14 mouse cellular contexts compared by ENCODE assay signal in the genomic region with DNA sequence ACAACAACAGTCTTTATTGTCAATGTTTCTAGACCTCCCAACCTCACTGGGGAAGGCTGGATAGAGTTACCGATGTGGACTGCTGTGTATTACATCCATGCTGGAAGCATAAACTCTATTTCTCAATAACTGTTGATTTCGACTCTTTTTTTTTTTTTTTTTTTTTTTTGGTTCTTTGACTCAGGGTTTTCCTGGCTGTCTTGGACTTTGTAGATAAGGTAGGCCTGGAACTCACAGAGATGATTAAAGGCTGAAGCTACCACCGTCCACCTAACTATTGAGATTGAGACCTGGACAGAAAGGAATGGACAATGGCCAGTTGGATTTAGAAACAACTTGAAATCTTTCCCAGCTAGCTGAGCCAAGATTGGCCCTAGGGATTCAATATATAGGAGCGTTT. TPM values are rescaled to one million over a fixed set of nuclear protein-coding genes. Genes with fewer than 3 reads are reported as not detected.
DNase-seq lines count a peak whose midpoint lies in the region; ATAC-seq and TF ChIP-seq lines count a peak whose summit lies in the region.
"Had no signal": no experiment of that assay in that cellular context is flagged by ENCODE, and none has a peak within 500 bp of the region (broad histone marks: within the 10 kb centered on the region; RNA-seq: fewer than 3 reads in every experiment).

No protein-coding gene starts in this region.

- no peak for DNase-seq in stomach, postnatal 0 days (ENCODE audit: low spot score)
- no peak for DNase-seq in urinary bladder, adult 2 months (ENCODE audit: low spot score)
- DNase-seq in cerebellum, adult 11-12 months, result no peak
- DNase-seq: cerebellum, adult 8-10 months; embryo, embryonic 11 days; heart, postnatal 14 days; lung, postnatal 14 days had no signal

- no peak for ATAC-seq in intestine, postnatal 0 days
- no peak for ATAC-seq in intestine, embryonic 16.5 days
- no peak for ATAC-seq in stomach, embryonic 15.5 days (ENCODE audit: insufficient read depth, low FRiP score, low read depth)
- ATAC-seq in stomach, postnatal 0 days (ENCODE audit: low FRiP score, low TSS enrichment), result no peak

- no peak overlapping the region; the same call in 1 of the 2 replicates for H3K27ac ChIP-seq in intestine, postnatal 0 days (ENCODE audit: low read depth, low read length)
- H3K27ac ChIP-seq in intestine, embryonic 16.5 days (ENCODE audit: low read length), result no peak overlapping the region
- no peak overlapping the region for H3K27ac ChIP-seq in stomach, embryonic 15.5 days
- no peak overlapping the region for H3K27ac ChIP-seq in stomach, postnatal 0 days (replicated peaks)
- H3K27ac ChIP-seq: midbrain, embryonic 12.5 days had no signal

- no peak overlapping the region for H3K9ac ChIP-seq in intestine, postnatal 0 days (ENCODE audit: low read depth, low read length)
- no peak overlapping the region for H3K9ac ChIP-seq in intestine, embryonic 16.5 days (ENCODE audit: low read depth, low read length)
- H3K9ac ChIP-seq in stomach, embryonic 15.5 days, result no peak overlapping the region
- no peak overlapping the region for H3K9ac ChIP-seq in stomach, postnatal 0 days (ENCODE audit: low read length)
- H3K9ac ChIP-seq: midbrain, embryonic 12.5 days had no signal

- no peaks in the 10 kb centered on the region for H3K27me3 ChIP-seq in intestine, postnatal 0 days (replicated peaks; ENCODE audit: control insufficient read depth, insufficient read depth, low read length)
- no peaks in the 10 kb centered on the region for H3K27me3 ChIP-seq in intestine, embryonic 16.5 days (replicated peaks; ENCODE audit: control insufficient read depth, insufficient read depth, low read length)
- H3K27me3 ChIP-seq in stomach, embryonic 15.5 days (replicated peaks), result no peaks in the 10 kb centered on the region
- H3K27me3 ChIP-seq in stomach, postnatal 0 days (ENCODE audit: control insufficient read depth, insufficient read depth, low read length), result no peaks in the 10 kb centered on the region
- H3K27me3 ChIP-seq in erythroblast, embryonic 14.5 days (ENCODE audit: control insufficient read depth), result no peaks in the 10 kb centered on the region
- H3K27me3 ChIP-seq: forebrain, embryonic 12.5 days; midbrain, embryonic 12.5 days; neural tube, embryonic 15.5 days had no signal

- no peak for TF ChIP-seq EP300 in stomach, postnatal 0 days (optimal IDR thresholded peaks at IDR 0.05)

- no peaks in the 10 kb centered on the region for H3K9me3 ChIP-seq in intestine, postnatal 0 days (ENCODE audit: control insufficient read depth)
- H3K9me3 ChIP-seq in intestine, embryonic 16.5 days (ENCODE audit: control insufficient read depth, low read length), result no peaks in the 10 kb centered on the region
- H3K9me3 ChIP-seq in stomach, embryonic 15.5 days, result no peaks in the 10 kb centered on the region
- H3K9me3 ChIP-seq in stomach, postnatal 0 days (ENCODE audit: control insufficient read depth, low read length), result no peaks in the 10 kb centered on the region
- H3K9me3 ChIP-seq in erythroblast, embryonic 14.5 days (ENCODE audit: control insufficient read depth, low read length), result peaks cover 11% of the 10 kb centered on the region
- H3K9me3 ChIP-seq: forebrain, embryonic 12.5 days; midbrain, embryonic 12.5 days; neural tube, embryonic 15.5 days had no signal

- H3K4me1 ChIP-seq in intestine, postnatal 0 days (replicated peaks; ENCODE audit: control insufficient read depth, insufficient read depth, low read length), result no peaks in the 10 kb centered on the region
- peaks cover 9% of the 10 kb centered on the region for H3K4me1 ChIP-seq in intestine, embryonic 16.5 days (ENCODE audit: control insufficient read depth, insufficient read depth, low read length)
- peaks cover 16% of the 10 kb centered on the region for H3K4me1 ChIP-seq in stomach, embryonic 15.5 days
- no peaks in the 10 kb centered on the region for H3K4me1 ChIP-seq in stomach, postnatal 0 days (replicated peaks; ENCODE audit: control insufficient read depth, insufficient read depth)
- peaks cover 78% of the 10 kb centered on the region for H3K4me1 ChIP-seq in erythroblast, embryonic 14.5 days (ENCODE audit: control insufficient read depth)

- WGBS in intestine, postnatal 0 days, result 86% methylated on average over 4 of the region's 4 CpGs
- 90% methylated on average over 4 of the region's 4 CpGs for WGBS in intestine, embryonic 16.5 days
- 88% methylated on average over 4 of the region's 4 CpGs for WGBS in stomach, embryonic 15.5 days
- WGBS in stomach, postnatal 0 days, result 95% methylated on average over 4 of the region's 4 CpGs

- no peak overlapping the region for H3K4me3 ChIP-seq in intestine, postnatal 0 days (ENCODE audit: low read depth, low read length)
- H3K4me3 ChIP-seq in intestine, embryonic 16.5 days (ENCODE audit: low read length), result no peak overlapping the region
- H3K4me3 ChIP-seq in stomach, embryonic 15.5 days (replicated peaks), result no peak overlapping the region
- no peak overlapping the region for H3K4me3 ChIP-seq in stomach, postnatal 0 days (ENCODE audit: low read depth, low read length)
- H3K4me3 ChIP-seq in erythroblast, embryonic 14.5 days (replicated peaks), result peak overlapping the region; percentile 79

- TF ChIP-seq CTCF in intestine, postnatal 0 days (IDR thresholded peaks at IDR 0.05; ENCODE audit: low read depth), result no peak
- TF ChIP-seq CTCF in stomach, postnatal 0 days (IDR thresholded peaks at IDR 0.05; ENCODE audit: low read depth), result no peak

- H3K36me3 ChIP-seq in intestine, postnatal 0 days (ENCODE audit: control insufficient read depth, insufficient read depth), result peaks cover 22% of the 10 kb centered on the region
- peaks cover 2% of the 10 kb centered on the region; the same call in 1 of the 2 replicates for H3K36me3 ChIP-seq in intestine, embryonic 16.5 days (ENCODE audit: control insufficient read depth, insufficient read depth, low read length)
- peaks cover 15% of the 10 kb centered on the region; the same call in 1 of the 2 replicates for H3K36me3 ChIP-seq in stomach, embryonic 15.5 days
- H3K36me3 ChIP-seq in stomach, postnatal 0 days (ENCODE audit: control insufficient read depth, insufficient read depth, low read length), result peaks cover 10% of the 10 kb centered on the region
- H3K36me3 ChIP-seq in erythroblast, embryonic 14.5 days (ENCODE audit: control insufficient read depth), result peaks cover 49% of the 10 kb centered on the region

- peak overlapping the region; percentile 77; the same call in 1 of the 2 replicates for H3K4me2 ChIP-seq in intestine, postnatal 0 days (replicated peaks; ENCODE audit: low read depth)
- no peak overlapping the region for H3K4me2 ChIP-seq in intestine, embryonic 16.5 days (ENCODE audit: low read depth, low read length)
- peak overlapping the region; percentile 39; the same call in 1 of the 2 replicates for H3K4me2 ChIP-seq in stomach, embryonic 15.5 days
- H3K4me2 ChIP-seq in stomach, postnatal 0 days (replicated peaks; ENCODE audit: low read depth), result no peak overlapping the region

RNA-seq across cellular contexts. Expression of gene Srsf5, which starts 1.1 kb away (rescaled TPM):
- 261 and 328 TPM in 2 replicates for polyA plus RNA-seq in intestine, postnatal 0 days (2015; fragmentation: Nextera tagmentation; extraction: Ambion mirVana)
- polyA plus RNA-seq in intestine, embryonic 16.5 days (2015; fragmentation: Nextera tagmentation; extraction: Ambion mirVana), result 466 and 492 TPM in 2 replicates
- polyA plus RNA-seq in stomach, embryonic 15.5 days (2015; fragmentation: Nextera tagmentation; extraction: Ambion mirVana), result 586 and 630 TPM in 2 replicates
- 283 and 303 TPM in 2 replicates for polyA plus RNA-seq in stomach, postnatal 0 days (2015; fragmentation: Nextera tagmentation; extraction: Ambion mirVana)
- 13.0 and 19.7 TPM in 2 replicates for polyA plus RNA-seq in erythroblast, embryonic 14.5 days (2012)
- polyA plus RNA-seq in urinary bladder, adult 2 months (2012; rRNA removed), result 768 and 950 TPM in 2 replicates

RNA-seq across cellular contexts. Expression of gene Slc10a1, which starts 24.3 kb away (rescaled TPM):
- 0.43 and 0.56 TPM in 2 replicates for polyA plus RNA-seq in intestine, postnatal 0 days (2015; fragmentation: Nextera tagmentation; extraction: Ambion mirVana)
- polyA plus RNA-seq in intestine, embryonic 16.5 days (2015; fragmentation: Nextera tagmentation; extraction: Ambion mirVana), result 0.48 and 0.70 TPM in 2 replicates
- polyA plus RNA-seq in stomach, embryonic 15.5 days (2015; fragmentation: Nextera tagmentation; extraction: Ambion mirVana), result 0.83 and 1.3 TPM in 2 replicates
- 0.58 and 1.1 TPM in 2 replicates for polyA plus RNA-seq in stomach, postnatal 0 days (2015; fragmentation: Nextera tagmentation; extraction: Ambion mirVana)
- polyA plus RNA-seq in erythroblast, embryonic 14.5 days (2012), result not detected in 2 replicates
- not detected in 2 replicates for polyA plus RNA-seq in urinary bladder, adult 2 months (2012; rRNA removed)

Comparison
In these comparisons a context has a peak if more than half of its experiments do, and no peak if none do; other contexts are left out.
1. H3K4me2 ChIP-seq: peak in intestine, postnatal 0 days (single experiment) and stomach, embryonic 15.5 days (single experiment); none in intestine, embryonic 16.5 days (single experiment) and stomach, postnatal 0 days (single experiment).
2. RNA of gene Srsf5, which starts 1.1 kb away (polyA plus RNA-seq): 768 to 950 TPM in urinary bladder, adult 2 months, 586 to 630 TPM in stomach, embryonic 15.5 days, 466 to 492 TPM in intestine, embryonic 16.5 days, 283 to 303 TPM in stomach, postnatal 0 days and 261 to 328 TPM in intestine, postnatal 0 days; 13.0 to 19.7 TPM in erythroblast, embryonic 14.5 days; every median in the first group is over 10 times any median in the second.